Mouse (Mus musculus) heart, postnatal 25 days (tissue): ENCODE measurements at regions not wholly inside any gene's neighbourhood (a gene's known extent, or its start where the extent isn't known, plus 50 kb on each side); places are given as distances from the start of the nearest gene placed in this dataset.

Experiments
- DNase-seq: peaks from one replicate; pipeline ENCODE4 v3.0.0; 2022; ENCODE audit warnings: low spot score
- intact Hi-C: fragments of 180-260 bp; cut with DNase I; formaldehyde crosslinking; loops from one replicate; pipeline ENCODE4 v1.15.1; 2025

GRCm38 (mm10) chr9:116296349-116296748, 121.2 kb upstream of the Tgfbr2 start:
- intact Hi-C loops: no loop called here
- no peak for DNase-seq

GRCm38 (mm10) chr9:116294073-116294472, 118.9 kb upstream of the Tgfbr2 start:
- intact Hi-C loops: no loop called here
- no peak for DNase-seq

GRCm38 (mm10) chr9:116293110-116293509, 118.0 kb upstream of the Tgfbr2 start:
- intact Hi-C loops: no loop called here
- DNase-seq: no peak

GRCm38 (mm10) chr9:116291624-116292023, 116.5 kb upstream of the Tgfbr2 start:
- DNase-seq: no peak
- intact Hi-C loops: no loop called here

GRCm38 (mm10) chr9:116290896-116291295, 115.7 kb upstream of the Tgfbr2 start:
- no peak for DNase-seq
- intact Hi-C loops: no loop called here

- no peak for DNase-seq
- intact Hi-C loops: no loop called here
These were observed 110.7 kb upstream of the Tgfbr2 start for GRCm38 (mm10) chr9:116285691-116286431.

GRCm38 (mm10) chr9:116283790-116284526, 108.8 kb upstream of the Tgfbr2 start:
- no peak for DNase-seq
- intact Hi-C loops: no loop called here

GRCm38 (mm10) chr9:116281654-116282053, 106.5 kb upstream of the Tgfbr2 start:
- DNase-seq: peak; percentile 45
- intact Hi-C loops: no loop called here

- DNase-seq: no peak
- intact Hi-C loops: no loop called here
These were observed 105.0 kb upstream of the Tgfbr2 start for GRCm38 (mm10) chr9:116280146-116280545.

- intact Hi-C loops: no loop called here
- no peak for DNase-seq
These were observed 103.7 kb upstream of the Tgfbr2 start for GRCm38 (mm10) chr9:116278862-116279261.

GRCm38 (mm10) chr9:116277736-116278135, 102.6 kb upstream of the Tgfbr2 start:
- no peak for DNase-seq
- intact Hi-C loops: no loop called here

- DNase-seq: peak; percentile 21
- intact Hi-C loops: no loop called here
These were observed 101.0 kb upstream of the Tgfbr2 start for GRCm38 (mm10) chr9:116276141-116276540.

- intact Hi-C loops: loop anchor here (5.0 kb wide), 1 partner anchor 95 kb away; the partner anchor contains the start of gene Tgfbr2
These were observed 97.3 kb upstream of the Tgfbr2 start for GRCm38 (mm10) chr9:116272446-116272845.

GRCm38 (mm10) chr9:116270417-116270828, 95.3 kb upstream of the Tgfbr2 start:
- intact Hi-C loops: loop anchor here (5.0 kb wide), 1 partner anchor 93 kb away; the partner anchor contains the start of gene Tgfbr2
- DNase-seq: no peak

More at GRCm38 (mm10) chr9:116272446-116272845, 97.3 kb upstream of the Tgfbr2 start:
- no peak for DNase-seq

- intact Hi-C loops: no loop called here
- DNase-seq: no peak
These were observed 92.3 kb upstream of the Tgfbr2 start for GRCm38 (mm10) chr9:116267411-116267810.

GRCm38 (mm10) chr9:116263833-116264232, 88.7 kb upstream of the Tgfbr2 start:
- DNase-seq: no peak
- intact Hi-C loops: no loop called here

- DNase-seq: no peak
- intact Hi-C loops: no loop called here
These were observed 84.4 kb upstream of the Tgfbr2 start for GRCm38 (mm10) chr9:116259569-116259968.

- intact Hi-C loops: no loop called here
- peak; percentile 33 for DNase-seq
These were observed 78.4 kb upstream of the Tgfbr2 start for GRCm38 (mm10) chr9:116253546-116253945.

- intact Hi-C loops: no loop called here
These were observed 77.6 kb upstream of the Tgfbr2 start for GRCm38 (mm10) chr9:116252788-116253187.

GRCm38 (mm10) chr9:116249791-116250190, 74.6 kb upstream of the Tgfbr2 start:
- intact Hi-C loops: no loop called here
- DNase-seq: no peak

More at GRCm38 (mm10) chr9:116252788-116253187, 77.6 kb upstream of the Tgfbr2 start:
- DNase-seq: no peak

- DNase-seq: no peak
- intact Hi-C loops: no loop called here
These were observed 70.0 kb upstream of the Tgfbr2 start for GRCm38 (mm10) chr9:116245136-116245535.
